Mouse (Mus musculus) kidney, adult 8-10 months (tissue): ENCODE results near the gene Slc22a23.

ENCODE experiments used
- DNase-seq, 2 experiments: peaks; one replicate each; pipeline ENCODE4 v3.0.0; 2022

Gene Slc22a23

DNA sequence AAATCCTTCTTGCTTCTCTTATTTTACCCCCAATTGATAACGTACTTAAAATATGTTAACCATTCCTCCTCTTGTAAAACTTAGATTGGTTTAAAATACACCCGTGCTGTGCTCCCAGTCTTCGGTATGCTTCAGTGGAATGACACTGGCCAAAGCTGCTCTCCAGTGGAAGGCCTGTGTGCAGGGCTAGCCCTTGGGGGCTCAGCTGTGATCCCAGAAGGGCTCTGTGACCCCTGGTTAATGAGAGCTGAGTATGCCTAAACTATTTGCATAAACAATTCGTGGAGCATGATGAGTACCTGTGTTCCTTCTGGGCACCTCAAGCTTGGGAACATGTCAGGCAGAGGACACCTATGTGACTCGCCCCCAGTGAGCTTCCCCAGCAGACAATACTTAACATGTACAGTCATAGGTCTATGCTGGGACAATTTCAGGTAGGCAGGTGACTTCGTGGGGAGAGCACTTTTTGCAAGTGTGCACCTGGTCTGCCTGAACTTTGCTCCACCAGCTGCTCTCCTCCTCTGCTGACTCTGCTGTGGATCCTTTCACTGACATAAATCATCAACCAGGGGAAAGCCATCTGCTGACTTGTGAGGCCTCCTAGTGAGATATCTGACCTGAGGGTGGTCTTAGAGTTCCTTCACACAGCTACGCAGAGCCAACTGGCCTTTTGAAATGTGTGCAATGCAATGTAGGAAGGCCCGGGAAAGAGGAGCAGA is 77.9 kb downstream of the Slc22a23 start:
- peak; percentile 73 to 87 for DNase-seq

DNA sequence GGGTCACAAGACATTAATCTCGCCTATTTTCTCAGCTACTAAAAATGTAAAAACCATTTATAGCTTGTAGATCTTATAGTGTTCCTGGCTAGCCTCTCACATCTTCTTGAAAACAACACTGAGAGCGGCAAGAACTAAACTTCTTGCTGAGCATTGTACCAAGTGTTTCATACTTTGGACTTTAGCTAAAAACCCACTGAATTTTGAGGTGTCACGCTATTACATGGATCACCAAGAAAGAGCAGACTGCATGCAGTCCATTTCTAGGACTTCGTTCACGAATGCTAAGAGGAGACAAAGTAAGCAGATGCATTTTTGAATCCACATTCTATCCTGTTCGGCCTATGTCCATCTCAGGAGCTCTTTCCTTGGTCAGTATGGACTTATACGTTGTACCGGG is 78.9 kb downstream of the Slc22a23 start:
- peak in 1 of 2 experiments; percentile 67 for DNase-seq

DNA sequence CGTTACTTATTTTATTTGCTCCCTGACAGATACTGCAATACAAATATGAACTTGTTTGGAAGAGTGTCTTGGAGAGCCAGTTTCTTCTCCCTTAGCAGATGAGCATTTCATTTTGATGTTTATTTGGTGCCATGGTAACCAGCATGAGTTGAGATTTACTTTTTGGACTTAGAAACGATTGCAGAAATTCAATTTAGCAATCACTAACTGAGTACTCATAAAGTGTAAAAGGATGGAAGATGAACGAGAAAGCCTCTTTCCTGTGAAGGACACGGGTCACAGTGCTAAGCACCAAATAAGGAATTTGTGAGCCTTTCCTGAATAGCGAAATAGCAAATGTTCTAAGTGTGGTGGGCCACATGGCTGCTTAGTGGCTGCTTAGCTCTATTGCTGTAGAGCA is 79.4 kb downstream of the Slc22a23 start:
- no peak for DNase-seq

DNA sequence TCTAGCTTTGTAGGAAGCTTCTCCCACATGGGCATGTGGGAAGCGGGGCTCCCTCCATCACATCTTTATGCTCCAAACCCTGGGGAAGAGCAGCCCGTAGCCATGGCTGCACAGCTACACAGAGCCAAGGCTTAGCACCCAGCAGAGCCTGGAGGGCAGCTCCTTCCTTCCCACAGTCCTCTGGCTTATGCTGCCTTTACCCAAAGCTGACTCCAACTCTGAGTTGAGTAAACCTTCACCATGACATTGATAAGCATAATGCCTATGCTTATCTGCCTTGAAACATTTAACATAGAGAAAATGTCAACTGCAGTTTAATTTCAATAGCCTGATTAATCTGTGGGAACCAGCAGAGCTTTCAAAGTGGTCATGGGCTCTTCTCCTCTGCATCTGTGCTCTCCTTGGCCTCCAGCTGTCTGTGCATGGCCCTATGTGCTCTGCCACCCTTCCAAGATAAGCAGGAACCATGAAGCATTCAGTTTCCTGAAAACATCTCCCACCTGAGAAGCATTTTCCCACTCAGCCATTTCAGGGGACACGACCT is 79.9 kb downstream of the Slc22a23 start:
- DNase-seq, result no peak

DNA sequence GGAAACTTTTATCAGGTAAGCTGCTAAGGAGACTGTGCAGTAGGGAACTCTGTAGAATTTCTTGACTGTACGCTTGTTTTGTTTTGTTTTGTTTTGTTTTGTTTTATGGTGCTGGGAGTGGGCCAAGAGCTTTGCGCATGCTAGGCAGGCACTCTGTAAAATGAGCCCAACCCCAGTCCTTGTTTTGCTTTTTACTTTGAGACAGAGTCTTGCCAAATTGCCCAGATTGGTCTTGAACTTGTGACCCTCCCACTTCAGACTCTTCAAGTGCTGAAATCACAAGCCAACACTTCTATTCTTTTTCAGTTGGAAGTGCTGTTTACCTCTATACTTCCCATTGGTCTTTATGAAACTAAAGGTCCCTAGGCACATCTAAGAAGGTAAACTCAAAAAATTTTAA is 80.5 kb downstream of the Slc22a23 start:
- no peak for DNase-seq

DNA sequence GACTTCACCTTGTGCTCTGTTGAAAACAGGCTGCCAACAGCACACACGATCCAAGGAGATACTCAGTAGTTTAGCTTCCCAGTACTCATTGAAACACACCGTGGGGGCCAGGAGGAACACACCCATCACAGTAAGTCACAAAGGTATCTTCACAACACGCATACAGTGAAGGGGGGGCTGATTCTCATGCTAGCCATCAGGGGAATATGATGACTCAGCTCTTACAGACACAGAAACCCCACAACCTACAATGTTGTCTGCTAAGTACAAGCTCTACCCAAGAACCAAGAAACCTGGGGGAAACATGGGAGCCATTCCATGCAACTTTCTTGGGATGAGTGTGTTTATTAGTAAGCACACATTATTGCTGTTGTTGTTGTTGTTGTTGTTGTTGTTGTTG is 86.2 kb downstream of the Slc22a23 start:
- no peak for DNase-seq

DNA sequence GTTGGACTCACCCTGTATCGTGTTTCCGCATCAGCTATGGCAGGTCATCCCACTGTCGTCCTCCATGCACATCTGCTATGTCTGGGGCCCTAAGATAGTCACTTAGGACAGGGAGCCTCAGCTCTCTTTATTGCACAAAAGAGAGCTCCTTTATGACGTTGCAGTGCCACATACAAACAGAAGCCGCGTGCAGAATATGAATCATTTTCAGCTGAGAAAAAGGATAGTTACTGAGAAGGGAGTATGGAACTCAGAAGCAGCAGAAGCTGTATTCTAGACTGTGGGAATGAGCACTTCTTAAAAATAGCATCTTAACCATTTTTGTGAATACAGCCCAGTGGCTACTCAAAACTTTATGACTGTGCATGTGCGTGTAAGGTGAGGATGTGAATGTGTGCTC is 87.8 kb downstream of the Slc22a23 start:
- no peak for DNase-seq

DNA sequence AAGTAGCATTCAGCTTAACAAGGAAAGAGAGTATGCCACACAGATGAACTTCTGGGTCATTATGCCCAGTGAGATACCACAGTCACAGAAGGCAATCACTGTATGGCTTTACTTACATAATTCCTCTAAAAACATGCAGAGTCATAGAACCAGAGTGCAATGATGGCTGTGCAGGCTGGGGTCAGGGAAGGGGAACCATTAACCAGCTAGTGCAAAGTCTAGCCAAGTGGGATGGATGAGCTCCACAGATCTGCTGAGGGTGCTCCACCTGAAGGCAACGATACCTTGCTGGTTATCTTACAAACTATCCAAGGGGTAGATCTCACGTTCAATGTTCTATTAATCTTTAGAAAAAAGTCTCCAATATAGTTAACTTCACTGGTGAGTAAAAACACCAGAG is 88.3 kb downstream of the Slc22a23 start:
- DNase-seq, result peak; percentile 80 to 88

DNA sequence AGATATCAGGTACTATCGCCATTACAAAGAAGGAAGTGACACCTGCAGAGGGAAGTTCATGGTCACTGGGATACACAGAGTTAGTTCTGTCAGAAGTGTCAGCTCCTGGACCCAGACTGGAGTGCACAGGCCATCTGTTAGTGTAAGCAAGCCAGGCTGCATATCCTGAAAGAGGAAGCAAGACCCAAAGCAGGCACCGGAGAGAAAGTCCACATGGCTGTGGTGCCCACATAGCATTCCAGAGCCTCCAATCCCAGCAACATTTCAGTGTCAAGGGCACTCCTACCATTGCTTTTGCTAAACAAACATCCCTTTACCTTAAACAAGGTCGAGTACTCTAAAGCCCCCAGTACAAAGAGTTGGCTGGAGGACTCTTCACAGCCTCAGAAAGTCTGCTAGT is 89.7 kb downstream of the Slc22a23 start:
- no peak for DNase-seq

DNA sequence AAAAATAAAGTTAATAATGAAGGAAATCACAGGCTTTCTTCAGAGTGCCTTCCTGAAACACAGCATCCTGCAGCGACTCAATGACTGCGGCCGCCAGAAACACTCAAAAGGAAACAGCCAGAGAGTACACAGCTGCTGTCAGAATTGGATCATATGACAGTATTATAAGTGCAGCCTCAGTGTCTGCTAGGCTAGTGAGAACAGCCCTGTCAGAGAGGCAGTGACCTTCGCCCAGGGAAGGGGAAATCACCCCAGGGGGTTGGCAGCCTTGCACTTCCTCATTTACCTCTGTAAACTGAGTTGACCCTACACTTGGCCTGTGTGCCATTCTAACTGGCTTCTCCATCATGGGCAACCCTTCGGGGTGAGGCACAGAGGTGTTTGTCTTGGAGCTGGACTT is 90.3 kb downstream of the Slc22a23 start:
- DNase-seq, result peak; percentile 92 to 93

DNA sequence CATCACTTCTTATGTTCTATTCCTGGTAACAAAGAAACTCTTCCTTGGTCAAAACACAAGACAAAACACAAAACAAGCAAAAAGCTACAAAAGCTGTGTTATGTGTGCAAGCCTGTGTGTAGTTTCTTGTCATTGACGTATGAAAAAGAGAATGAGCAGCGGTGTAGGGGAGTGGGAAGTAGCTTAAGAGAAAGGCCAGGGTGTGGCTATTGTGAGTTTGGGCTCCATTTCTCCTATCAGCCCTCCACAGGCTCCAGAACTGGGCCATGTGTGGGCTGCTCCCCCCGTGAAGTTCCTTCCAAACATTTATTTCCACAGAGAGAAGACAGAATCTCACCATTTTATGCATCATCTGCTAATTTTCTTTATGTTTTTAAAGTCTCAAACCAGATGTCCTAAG is 91.2 kb downstream of the Slc22a23 start:
- DNase-seq, result no peak

DNA sequence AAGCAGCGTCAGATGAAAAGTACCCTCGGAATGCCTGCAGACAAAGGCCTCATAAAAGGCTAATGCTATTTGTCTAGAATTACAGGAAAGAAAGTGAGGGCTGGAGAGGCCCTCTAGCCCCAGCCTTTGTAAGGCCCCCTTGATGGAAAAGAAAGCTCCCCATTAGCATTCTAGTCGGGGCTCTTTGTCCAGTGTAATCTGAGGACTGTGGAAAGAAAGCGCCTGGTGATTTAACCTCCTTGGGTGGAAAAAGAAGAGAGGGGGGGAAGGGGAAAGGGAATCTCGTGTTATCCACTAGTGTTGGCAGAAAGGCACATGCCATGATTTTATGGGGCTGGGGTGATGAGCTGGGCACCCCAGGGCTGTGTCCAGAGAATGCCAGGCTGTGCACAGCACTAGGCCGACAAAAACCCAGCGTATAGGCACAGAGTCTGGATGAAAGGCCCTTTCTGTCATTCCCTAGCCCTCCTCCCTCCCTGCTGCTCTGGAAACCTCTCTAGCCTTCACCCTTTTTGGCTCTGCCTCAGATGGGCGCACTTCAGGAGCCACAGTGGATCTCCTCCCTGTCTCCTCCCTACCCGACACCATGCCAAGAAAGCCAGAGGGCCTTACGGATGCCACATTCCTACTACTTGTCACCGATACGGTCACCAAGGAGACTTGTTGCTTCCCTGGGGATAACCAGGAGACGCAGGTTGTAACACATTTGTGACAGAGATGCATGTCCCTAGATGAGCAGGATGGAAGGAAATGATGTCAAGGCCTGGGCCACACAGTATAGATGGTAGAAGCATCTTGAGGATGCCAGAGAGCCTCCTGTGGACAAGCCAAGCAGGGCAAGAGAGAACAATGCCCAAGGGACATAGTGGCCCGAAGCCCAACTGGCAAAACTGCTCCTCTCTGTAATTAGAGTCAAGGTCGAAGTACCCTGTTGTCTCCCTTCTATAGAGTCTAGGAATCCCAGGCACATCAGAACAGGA is 95.8 kb downstream of the Slc22a23 start:
- DNase-seq, result no peak

DNA sequence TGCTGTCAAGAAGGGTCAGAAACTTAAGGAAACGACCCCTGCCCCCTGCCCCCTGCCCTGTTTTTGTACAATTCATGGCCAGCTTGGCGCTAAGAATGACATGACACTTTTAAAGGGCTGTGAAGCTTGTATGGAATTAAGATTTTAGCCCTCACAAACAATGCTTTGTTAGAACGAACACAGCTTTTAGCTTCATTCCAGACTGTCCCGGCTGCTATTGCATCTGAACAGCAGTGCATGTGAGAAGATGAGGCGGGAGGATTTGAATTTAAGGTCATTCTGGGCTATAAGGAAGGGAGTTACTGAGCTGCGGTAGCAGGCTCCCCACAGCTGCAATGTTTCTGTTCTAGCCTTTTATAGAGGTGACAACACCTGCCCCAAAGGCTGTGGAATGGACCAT is 96.9 kb downstream of the Slc22a23 start:
- no peak for DNase-seq

DNA sequence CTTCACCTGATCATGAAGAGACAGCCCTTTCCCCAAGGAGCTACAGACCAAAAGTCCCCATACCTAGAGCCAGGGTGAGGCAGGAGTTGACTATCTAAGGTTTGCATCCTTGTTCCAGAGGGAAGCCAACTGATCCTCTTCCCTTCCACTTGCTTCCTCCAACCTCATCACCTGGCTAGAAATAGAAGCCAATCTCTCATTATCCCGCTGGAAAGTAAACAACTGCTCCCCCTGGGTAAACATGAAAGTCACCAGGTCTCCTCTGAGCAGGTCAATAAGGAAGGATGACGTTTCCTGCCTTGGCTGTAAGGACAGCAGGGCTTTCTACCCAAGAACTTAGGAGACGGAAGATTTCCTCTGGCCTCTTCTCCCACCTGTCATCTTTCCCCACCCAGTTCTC is 98.2 kb downstream of the Slc22a23 start:
- no peak for DNase-seq

DNA sequence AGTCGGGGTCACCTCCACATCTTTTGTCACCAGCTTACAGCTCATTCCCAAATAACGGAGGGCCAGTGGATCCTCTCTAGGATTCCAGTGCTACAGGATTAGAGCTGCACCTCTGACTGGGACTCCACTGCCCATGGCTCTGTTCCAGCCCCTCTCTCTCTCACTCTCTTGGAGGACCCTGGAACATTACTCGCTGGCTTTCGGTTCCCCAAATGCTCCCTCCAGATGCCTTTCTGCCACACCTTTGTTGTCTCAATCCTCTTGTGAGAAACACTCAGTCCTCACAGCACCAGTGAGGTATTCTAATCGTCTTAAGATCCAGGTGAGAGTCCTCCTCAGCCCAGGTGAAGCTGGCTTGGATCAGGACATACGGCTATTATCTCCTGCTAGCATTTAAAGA is 99.8 kb downstream of the Slc22a23 start:
- DNase-seq, result no peak

DNA sequence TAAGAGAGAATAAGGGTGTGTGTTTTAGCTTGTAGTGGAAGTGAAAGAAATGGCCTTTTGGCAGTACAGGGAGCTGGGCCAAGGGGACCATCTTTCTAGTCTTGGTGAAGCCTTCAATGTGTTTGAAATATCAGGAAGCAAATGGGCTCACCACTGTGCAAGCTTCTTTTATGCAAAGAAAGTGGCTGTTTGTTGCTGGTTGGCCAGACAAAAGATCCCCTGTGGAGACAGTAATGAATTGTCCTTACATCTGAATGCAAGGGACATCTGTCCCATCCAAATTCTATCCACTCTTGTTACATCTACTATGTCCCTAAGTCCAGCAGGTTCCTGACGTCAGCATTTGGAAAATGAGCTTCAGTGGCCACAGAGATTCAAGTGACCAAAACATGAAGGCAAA is 100.8 kb downstream of the Slc22a23 start:
- DNase-seq, result no peak

DNA sequence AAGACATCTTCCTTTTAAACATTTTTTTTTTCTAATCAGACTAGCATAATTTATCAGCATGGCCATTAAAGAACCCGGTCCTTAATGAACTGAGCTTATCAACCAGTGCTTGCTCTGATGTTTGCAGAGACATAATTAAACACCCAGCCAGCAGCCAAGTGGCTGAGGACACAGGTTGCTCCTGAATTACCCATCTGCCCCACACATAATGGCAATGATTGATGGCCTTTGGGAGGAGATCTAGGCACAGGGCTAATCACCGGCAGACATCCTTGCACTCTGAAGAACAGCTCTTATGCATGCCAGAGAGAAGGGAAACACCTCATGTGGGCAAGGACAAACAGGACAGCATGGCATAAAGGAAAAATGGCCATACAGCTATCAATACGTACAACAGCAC is 102.8 kb downstream of the Slc22a23 start:
- DNase-seq, result no peak

DNA sequence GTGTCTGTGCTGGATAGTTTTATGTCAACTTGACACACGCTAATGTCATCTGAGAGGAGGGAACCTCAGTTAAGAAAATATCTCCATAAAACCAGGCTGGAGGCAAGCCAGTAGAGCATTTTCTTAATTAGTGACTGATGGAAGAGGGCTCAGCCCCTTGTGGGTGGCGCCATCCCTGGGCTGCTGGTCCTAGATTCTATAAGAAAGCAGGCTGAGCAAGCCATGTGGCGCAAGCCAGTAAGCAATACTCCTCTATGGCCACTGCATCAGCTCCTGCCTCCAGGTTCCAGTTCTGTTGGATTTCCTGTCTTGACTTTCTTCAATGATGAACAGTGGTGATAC is 104.9 kb downstream of the Slc22a23 start:
- peak; percentile 75 to 80 for DNase-seq

DNA sequence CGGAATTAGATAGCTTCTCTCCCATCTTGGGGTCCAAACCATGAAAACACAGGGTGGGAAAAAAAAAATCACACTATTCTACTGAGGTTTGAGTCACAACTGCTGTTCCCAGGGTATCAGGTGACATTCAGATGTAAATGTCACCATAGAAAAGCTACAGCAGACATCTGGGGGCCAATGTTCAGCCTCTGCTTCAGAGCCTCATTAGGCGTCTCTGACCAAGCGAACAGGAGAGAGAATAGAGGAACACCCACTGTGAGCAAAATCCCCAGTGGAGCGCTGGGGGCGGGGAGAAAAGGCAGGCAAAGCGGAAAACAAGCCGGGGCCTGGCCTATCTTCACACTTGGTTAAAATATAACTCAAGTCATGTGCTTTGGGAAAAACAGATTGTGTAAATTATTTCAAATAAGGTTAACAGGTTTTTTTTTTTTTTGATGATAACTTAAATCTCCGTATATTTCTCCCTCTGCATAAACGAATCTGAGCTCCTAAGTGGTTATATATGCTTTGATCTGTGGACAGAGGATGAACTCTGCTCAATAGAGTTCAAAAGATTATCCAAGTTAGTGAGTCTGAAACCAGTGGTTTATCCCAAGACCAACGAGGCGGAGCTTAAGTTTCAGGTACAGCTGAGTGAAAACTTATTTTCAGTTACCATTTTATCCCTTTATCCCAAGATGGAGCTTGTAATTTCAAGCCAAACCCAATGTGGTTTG is 105.5 kb downstream of the Slc22a23 start:
- DNase-seq, result peak; percentile 78 to 82

DNA sequence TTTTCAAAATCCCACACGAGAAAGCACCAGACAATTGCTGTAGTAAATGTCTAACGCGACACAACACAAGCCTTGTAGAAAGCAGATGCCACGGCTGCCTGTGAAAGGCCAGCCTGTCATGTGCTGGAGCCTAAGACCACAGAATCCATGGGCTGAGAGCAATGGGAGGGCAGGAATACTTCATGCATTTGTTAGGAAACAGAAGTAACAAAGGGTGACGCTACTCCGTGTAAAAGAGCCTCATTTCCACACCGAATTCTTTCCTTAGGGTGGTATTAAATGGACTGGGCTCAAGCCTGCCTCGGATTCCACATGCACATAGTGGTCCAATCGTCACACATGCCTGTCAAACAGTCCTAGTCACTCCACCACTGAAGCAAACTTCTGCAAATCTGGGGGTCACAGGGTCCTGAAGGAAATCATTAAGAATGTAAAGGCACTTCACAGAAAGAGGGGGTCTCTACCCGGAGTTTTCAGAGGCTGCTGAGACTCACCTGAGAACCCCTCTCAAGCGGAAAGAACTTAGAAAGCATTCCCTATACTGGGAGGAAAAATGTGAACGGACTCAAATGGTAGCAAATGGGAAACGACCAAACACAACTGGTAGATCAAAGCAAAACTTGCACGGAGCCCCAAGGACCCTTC is 106.2 kb downstream of the Slc22a23 start:
- no peak for DNase-seq

DNA sequence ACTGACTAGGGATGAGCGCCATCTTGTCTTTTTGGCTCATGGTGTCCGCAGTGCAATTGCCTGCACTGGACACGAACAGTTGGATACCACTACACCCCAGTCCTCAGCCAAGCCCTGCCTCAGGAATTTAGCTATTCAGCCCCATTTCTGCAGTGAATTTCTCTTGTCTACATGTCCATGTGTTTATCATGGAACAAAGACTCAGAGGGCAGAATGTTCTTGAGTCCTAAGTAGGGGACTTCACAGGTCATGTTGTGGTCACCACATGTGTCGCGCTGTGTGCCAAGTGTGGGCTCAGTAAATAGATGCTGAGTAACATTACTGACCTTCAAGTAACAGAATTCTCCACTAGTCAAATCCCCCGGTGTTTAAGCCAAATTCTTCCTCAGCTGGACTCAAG is 109.9 kb downstream of the Slc22a23 start:
- no peak for DNase-seq

DNA sequence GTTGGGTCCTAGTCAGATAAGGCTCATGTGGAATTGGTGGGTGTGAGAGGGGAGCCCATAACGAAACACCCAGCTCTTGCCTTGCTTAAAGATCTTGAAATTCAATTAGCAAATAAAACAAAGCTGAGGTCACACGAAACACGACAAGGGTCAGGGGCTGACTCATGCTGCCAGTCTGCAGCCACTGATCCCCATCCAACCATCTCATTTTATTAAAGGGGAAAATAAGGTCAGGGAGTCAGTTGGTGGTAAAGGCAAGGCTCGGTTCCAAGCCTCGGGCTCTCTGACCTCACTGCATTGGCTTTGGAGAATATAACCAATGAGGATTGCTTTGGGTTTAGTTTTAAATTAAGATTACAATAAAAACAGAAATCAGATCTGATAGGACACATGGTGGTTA is 110.5 kb downstream of the Slc22a23 start:
- peak; percentile 34 to 49 for DNase-seq

DNA sequence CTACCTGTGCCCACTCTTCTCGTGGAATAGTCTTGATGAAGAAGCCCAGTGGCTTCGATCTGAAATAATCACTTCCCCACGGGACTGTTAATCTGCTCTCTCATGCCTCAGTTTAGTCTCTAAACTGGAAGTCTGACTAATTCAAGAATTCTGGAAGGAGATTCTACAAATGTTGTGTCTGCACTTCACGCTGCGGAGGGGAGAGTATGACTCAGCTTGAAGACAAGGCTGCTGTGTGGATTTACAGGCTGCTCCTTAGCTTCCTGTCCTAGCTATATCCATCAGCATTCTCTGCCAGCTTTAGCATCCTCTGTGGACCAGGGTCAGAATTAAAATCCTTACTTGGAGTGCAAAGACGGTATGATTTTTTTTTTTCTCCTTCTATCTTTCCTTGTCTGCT is 112.0 kb downstream of the Slc22a23 start:
- no peak for DNase-seq
